Mouse (Mus musculus) liver, embryonic 14.5 days (tissue): Measurements from ENCODE around the gene Psg25. TPM values are rescaled to one million over a fixed set of nuclear protein-coding genes. Genes with fewer than 3 reads are reported as not detected.

Experiments
- ATAC-seq: fragments of 200-750 bp; cut with Nextera tagmentation; 2 replicates; pipeline ENCODE4 v1.8.0; 2017; ENCODE audit warnings: moderate number of reproducible peaks, mild to moderate bottlenecking, moderate library complexity; ENCODE audit not compliant: insufficient read depth
- DNase-seq, 3 experiments: peaks; one replicate each; pipeline ENCODE4 v3.0.0-alpha.2; 2012 to 2013; ENCODE audit warnings: low read depth in 3 of 3, low spot score in 3 of 3
- H3K27ac ChIP-seq: fragments of 300-500 bp; sonication (generic); 2 replicates; pipeline ENCODE4 v1.5.1; 2014; ENCODE audit warnings: moderate library complexity, mild to moderate bottlenecking, control low read depth, inconsistent platforms
- H3K27me3 ChIP-seq: fragments of 300-500 bp; sonication (generic); 2 replicates; pipeline ENCODE4 v1.6.1; 2014; ENCODE audit warnings: mild to moderate bottlenecking, low read length, moderate library complexity; ENCODE audit not compliant: control insufficient read depth, insufficient read depth
- H3K36me3 ChIP-seq: fragments of 300-500 bp; sonication (generic); replicated peaks from 2 replicates; pipeline ENCODE4 v1.6.1; 2014; ENCODE audit warnings: low read depth; ENCODE audit not compliant: control insufficient read depth, insufficient read depth
- H3K4me1 ChIP-seq, 2 experiments: fragments of 200-500 bp in 1 of 2; fragments of 300-500 bp in 1 of 2; sonication (generic) in 1 of 2; replicated peaks; 2 replicates each; pipeline ENCODE4 v1.6.1; 2012 to 2014; ENCODE audit warnings: antibody characterized with exemption in 1 of 2, inconsistent platforms in 1 of 2, low read length in 1 of 2; ENCODE audit not compliant: control insufficient read depth in 2 of 2, insufficient read depth in 2 of 2
- H3K4me2 ChIP-seq: fragments of 300-500 bp; sonication (generic); 2 replicates; pipeline ENCODE4 v1.6.1; 2014; ENCODE audit warnings: low read depth, mild to moderate bottlenecking, control low read depth, moderate library complexity
- H3K4me3 ChIP-seq, 2 experiments: fragments of 200-500 bp in 1 of 2; fragments of 300-500 bp in 1 of 2; sonication (generic) in 1 of 2; 2 replicates each; pipeline ENCODE4 v1.5.1; 2012 to 2014; ENCODE audit warnings: low read depth in 2 of 2, low read length in 2 of 2, mild to moderate bottlenecking in 2 of 2, control low read depth in 1 of 2, inconsistent platforms in 1 of 2, moderate library complexity in 1 of 2; ENCODE audit not compliant: insufficient read depth in 1 of 2
- H3K9ac ChIP-seq: fragments of 300-500 bp; sonication (generic); replicated peaks from 2 replicates; pipeline ENCODE4 v1.6.1; 2014; ENCODE audit warnings: mild to moderate bottlenecking, control low read depth, moderate library complexity
- H3K9me3 ChIP-seq: fragments of 300-500 bp; sonication (generic); 2 replicates; pipeline ENCODE4 v1.6.1; 2016; ENCODE audit warnings: low read length, mixed read lengths; ENCODE audit not compliant: control insufficient read depth
- CTCF ChIP-seq: IDR thresholded peaks from 2 replicates; pipeline ENCODE4 v1.5.1; 2016; ENCODE audit warnings: antibody characterized with exemption, low read depth, control low read depth
- EP300 ChIP-seq: IDR thresholded peaks from 2 replicates; pipeline ENCODE4 v1.6.1; 2016; ENCODE audit warnings: antibody characterized with exemption, low read depth
- WGBS: fragments of 180-500 bp; shearing (Covaris S2); extraction: QIAGEN DNeasy Blood & Tissue Kit; methylation state at CpG from one replicate; pipeline ENCODE4 v1.1.7; 2014; ENCODE audit not compliant: insufficient replicate concordance; 5-methylcytosine and 5-hydroxymethylcytosine counted together
- polyA plus RNA-seq, 2 experiments: library from polyadenylated mRNA; depleted of rRNA in 1 of 2; stranded (reverse) in 1 of 2; unstranded in 1 of 2; fragments of >200 nt; fragmentation: Nextera tagmentation in 1 of 2; extraction: Ambion mirVana in 1 of 2; gene quantifications; 2 replicates each; pipeline versions ENCODE4 v1.2.1 to v1.2.3; 2012 to 2014

The Psg25 gene
- polyA plus RNA-seq, 2 experiments, result not detected

DNA sequence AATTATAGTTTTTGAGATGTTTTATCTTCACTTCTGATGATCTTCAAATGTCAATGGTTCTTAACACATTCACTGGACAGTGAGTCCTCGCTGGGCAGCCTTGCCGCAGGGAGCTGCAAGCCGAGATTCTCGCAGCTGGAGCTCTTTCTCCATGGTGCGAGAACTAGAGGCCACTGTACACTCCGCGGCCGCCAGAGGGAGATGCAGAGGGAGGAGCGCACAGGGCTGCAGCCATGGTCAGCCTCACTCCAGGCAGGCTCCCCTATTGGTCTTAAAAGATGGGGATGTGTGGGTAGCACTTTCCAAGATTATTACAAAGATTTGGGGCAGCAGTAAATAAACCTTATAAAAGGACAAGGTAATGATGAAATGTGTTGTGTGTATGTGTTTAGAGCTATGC, 20.6 kb downstream of the Psg25 start:
- no peak for ATAC-seq
- no peak overlapping the region for H3K9ac ChIP-seq

DNA sequence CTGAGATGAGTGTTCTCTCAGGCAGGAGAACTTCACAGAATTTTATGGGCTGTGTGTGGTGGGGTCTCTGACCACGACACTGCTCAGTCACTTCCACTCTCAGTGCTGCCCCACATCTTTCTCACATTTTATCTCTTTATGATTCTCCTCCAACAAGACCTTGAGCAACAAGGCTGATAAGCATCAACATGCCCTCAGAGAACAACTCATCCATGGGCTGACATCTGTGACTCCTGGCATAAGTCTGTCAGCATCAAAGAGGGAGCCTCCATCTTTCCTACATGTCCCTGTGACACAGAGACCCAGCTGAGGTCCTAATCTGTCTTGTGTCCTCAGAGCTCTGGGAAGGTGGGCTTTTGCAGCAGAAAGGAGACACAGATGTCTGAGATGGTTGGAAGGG, 48.0 kb downstream of the Psg25 start, which contains the start of gene Psg26:
Gene Psg26, minus strand, starts transcription at position 101 of the 400 bp plus-strand sequence.
- 43% methylated on average over 1 of the region's 1 CpGs for WGBS
- TF ChIP-seq EP300 (no peak), CTCF (no peak)
- Histone ChIP-seq H3K4me2 (no peak within 1 kb of the TSS), H3K4me1 (no peaks in the 10 kb centered on the region), H3K27me3 (no peaks in the 10 kb centered on the region), H3K36me3 (no peaks in the 10 kb centered on the region), H3K9me3 (no peaks in the 10 kb centered on the region), H3K4me3 (no peak within 1 kb of the TSS), H3K27ac (no peak within 1 kb of the TSS), H3K9ac (no peak within 1 kb of the TSS)
- ATAC-seq (no peak), DNase-seq (no peak)

More for the DNA sequence above, 20.6 kb downstream of the Psg25 start:
- TF ChIP-seq EP300 (no peak), CTCF (peak; percentile 33)
- no peak for DNase-seq
- WGBS, result 23% methylated on average over 9 of the region's 9 CpGs
- Histone ChIP-seq H3K9me3 (no peaks in the 10 kb centered on the region), H3K27me3 (no peaks in the 10 kb centered on the region), H3K27ac (no peak overlapping the region), H3K4me2 (no peak overlapping the region), H3K4me1 (no peaks in the 10 kb centered on the region), H3K4me3 (no peak overlapping the region), H3K36me3 (no peaks in the 10 kb centered on the region)

Other genes with a start within 250 kb of the Psg25 start
- gene Psg18, start 177.3 kb downstream of the Psg25 start, polyA plus RNA-seq (2012; rRNA removed), result 0.03 and 0.06 TPM in 2 replicates
- not detected in 2 replicates for gene Psg18, start 177.3 kb downstream of the Psg25 start, polyA plus RNA-seq (2014; fragmentation: Nextera tagmentation; extraction: Ambion mirVana)
- gene Psg28, start 100.2 kb downstream of the Psg25 start, polyA plus RNA-seq (2012; rRNA removed), result not detected in 2 replicates
- not detected in 2 replicates for gene Psg28, start 100.2 kb downstream of the Psg25 start, polyA plus RNA-seq (2014; fragmentation: Nextera tagmentation; extraction: Ambion mirVana)
- not detected in 2 replicates for gene Psg26, start 48.1 kb downstream of the Psg25 start, polyA plus RNA-seq (2012; rRNA removed)
- gene Psg26, start 48.1 kb downstream of the Psg25 start, polyA plus RNA-seq (2014; fragmentation: Nextera tagmentation; extraction: Ambion mirVana), result not detected in 2 replicates
- not detected in 2 replicates for gene Psg27, start 35.0 kb upstream of the Psg25 start, polyA plus RNA-seq (2012; rRNA removed)
- gene Psg27, start 35.0 kb upstream of the Psg25 start, polyA plus RNA-seq (2014; fragmentation: Nextera tagmentation; extraction: Ambion mirVana), result not detected in 2 replicates
- gene Psg23, start 84.2 kb upstream of the Psg25 start, polyA plus RNA-seq (2012; rRNA removed), result 0.02 TPM in 1 of 2 replicates, not detected in the other
- not detected in 2 replicates for gene Psg23, start 84.2 kb upstream of the Psg25 start, polyA plus RNA-seq (2014; fragmentation: Nextera tagmentation; extraction: Ambion mirVana)
- 0.02 TPM in 1 of 2 replicates, not detected in the other for gene Psg21, start 124.5 kb upstream of the Psg25 start, polyA plus RNA-seq (2012; rRNA removed)
- not detected in 2 replicates for gene Psg21, start 124.5 kb upstream of the Psg25 start, polyA plus RNA-seq (2014; fragmentation: Nextera tagmentation; extraction: Ambion mirVana)
- gene Psg20, start 153.9 kb upstream of the Psg25 start, polyA plus RNA-seq (2012; rRNA removed), result not detected in 2 replicates
- not detected in 2 replicates for gene Psg20, start 153.9 kb upstream of the Psg25 start, polyA plus RNA-seq (2014; fragmentation: Nextera tagmentation; extraction: Ambion mirVana)
- gene Psg22, start 185.8 kb upstream of the Psg25 start, polyA plus RNA-seq (2012; rRNA removed), result 0.01 and 0.04 TPM in 2 replicates
- gene Psg22, start 185.8 kb upstream of the Psg25 start, polyA plus RNA-seq (2014; fragmentation: Nextera tagmentation; extraction: Ambion mirVana), result 0.05 TPM in 1 of 2 replicates, not detected in the other